Mouse (Mus musculus) myocyte (in vitro differentiated cells): Measurements from ENCODE around the gene Notch2. TPM values are rescaled to one million over a fixed set of nuclear protein-coding genes. Genes with fewer than 3 reads are reported as not detected.

Experiments used
- H3K27me3 ChIP-seq: one replicate; pipeline ENCODE4 v1.6.1; 2011; ENCODE audit not compliant: control insufficient read depth, insufficient read depth, insufficient read length
- H3K36me3 ChIP-seq: one replicate; pipeline ENCODE4 v1.6.1; 2011; ENCODE audit not compliant: control insufficient read depth, insufficient read depth
- H3K4me2 ChIP-seq: one replicate; pipeline ENCODE4 v1.6.1; 2011; ENCODE audit warnings: low read depth, control low read depth
- H3K4me3 ChIP-seq: one replicate; pipeline ENCODE4 v1.5.1; 2011; ENCODE audit warnings: mild to moderate bottlenecking, control low read depth, moderate library complexity
- H3K79me2 ChIP-seq: one replicate; pipeline ENCODE4 v1.6.1; 2011; ENCODE audit not compliant: control insufficient read depth, insufficient read depth
- H3ac ChIP-seq: one replicate; pipeline ENCODE4 v1.6.1; 2011; ENCODE audit not compliant: control insufficient read depth, insufficient read length
- CEBPB ChIP-seq: IDR thresholded peaks from 2 replicates; pipeline ENCODE4 v1.6.1; 2011; ENCODE audit warnings: mild to moderate bottlenecking, moderate library complexity; ENCODE audit not compliant: poor library complexity, insufficient read depth, severe bottlenecking
- E2F4 ChIP-seq: IDR thresholded peaks from one replicate; pipeline ENCODE4 v1.6.1; 2011; ENCODE audit warnings: mild to moderate bottlenecking, control low read depth, moderate library complexity; ENCODE audit not compliant: insufficient read depth
- MAX ChIP-seq: IDR thresholded peaks from one replicate; pipeline ENCODE4 v1.6.1; 2011; ENCODE audit warnings: low read depth, mild to moderate bottlenecking, control low read depth
- MYOD1 ChIP-seq, 3 experiments: IDR thresholded peaks; one replicate each; pipeline ENCODE4 v1.6.1; 2011; ENCODE audit warnings: control low read depth in 2 of 3, low read depth in 2 of 3, mild to moderate bottlenecking in 2 of 3, moderate library complexity in 1 of 3; ENCODE audit not compliant: insufficient read length in 2 of 3, control insufficient read depth in 1 of 3
- MYOG ChIP-seq, 3 experiments: IDR thresholded peaks; one replicate each; pipeline ENCODE4 v1.6.1; 2011; ENCODE audit warnings: control low read depth in 2 of 3, low read depth in 2 of 3, mild to moderate bottlenecking in 2 of 3; ENCODE audit not compliant: insufficient read length in 2 of 3, control insufficient read depth in 1 of 3, insufficient read depth in 1 of 3
- POLR2A ChIP-seq: IDR thresholded peaks from one replicate; pipeline ENCODE4 v1.6.1; 2011; ENCODE audit warnings: low read depth, mild to moderate bottlenecking, control low read depth, moderate library complexity; ENCODE audit not compliant: insufficient read length
- POLR2AphosphoS2 ChIP-seq: IDR thresholded peaks from one replicate; pipeline ENCODE4 v1.6.1; 2011; ENCODE audit warnings: low read depth, control low read depth; ENCODE audit not compliant: insufficient read length
- REST ChIP-seq: IDR thresholded peaks from one replicate; pipeline ENCODE4 v1.6.1; 2011; ENCODE audit warnings: mild to moderate bottlenecking, control low read depth, moderate library complexity; ENCODE audit not compliant: insufficient read depth, insufficient read length
- SRF ChIP-seq: IDR thresholded peaks from one replicate; pipeline ENCODE4 v1.6.1; 2011; ENCODE audit warnings: low read depth; ENCODE audit not compliant: control insufficient read depth, insufficient read length
- TCF12 ChIP-seq: IDR thresholded peaks from one replicate; pipeline ENCODE4 v1.6.1; 2011; ENCODE audit warnings: mild to moderate bottlenecking, control low read depth; ENCODE audit not compliant: poor library complexity, insufficient read depth, severe bottlenecking
- TCF3 ChIP-seq: IDR thresholded peaks from one replicate; pipeline ENCODE4 v1.6.1; 2011; ENCODE audit warnings: low read depth, control low read depth; ENCODE audit not compliant: insufficient read length
- USF1 ChIP-seq: IDR thresholded peaks from one replicate; pipeline ENCODE4 v1.6.1; 2011; ENCODE audit warnings: low read depth, mild to moderate bottlenecking, control low read depth, moderate library complexity
- polyA plus RNA-seq: library from polyadenylated mRNA; unstranded; fragments of >200 nt; fragmentation: generic; extraction: Trizol; gene quantifications from one replicate; pipeline ENCODE4 v1.2.1, GENCODE M21; 2012; ENCODE audit warnings: missing spikeins

Notch2 gene
- polyA plus RNA-seq, 1 experiment = 15.1 TPM

DNA sequence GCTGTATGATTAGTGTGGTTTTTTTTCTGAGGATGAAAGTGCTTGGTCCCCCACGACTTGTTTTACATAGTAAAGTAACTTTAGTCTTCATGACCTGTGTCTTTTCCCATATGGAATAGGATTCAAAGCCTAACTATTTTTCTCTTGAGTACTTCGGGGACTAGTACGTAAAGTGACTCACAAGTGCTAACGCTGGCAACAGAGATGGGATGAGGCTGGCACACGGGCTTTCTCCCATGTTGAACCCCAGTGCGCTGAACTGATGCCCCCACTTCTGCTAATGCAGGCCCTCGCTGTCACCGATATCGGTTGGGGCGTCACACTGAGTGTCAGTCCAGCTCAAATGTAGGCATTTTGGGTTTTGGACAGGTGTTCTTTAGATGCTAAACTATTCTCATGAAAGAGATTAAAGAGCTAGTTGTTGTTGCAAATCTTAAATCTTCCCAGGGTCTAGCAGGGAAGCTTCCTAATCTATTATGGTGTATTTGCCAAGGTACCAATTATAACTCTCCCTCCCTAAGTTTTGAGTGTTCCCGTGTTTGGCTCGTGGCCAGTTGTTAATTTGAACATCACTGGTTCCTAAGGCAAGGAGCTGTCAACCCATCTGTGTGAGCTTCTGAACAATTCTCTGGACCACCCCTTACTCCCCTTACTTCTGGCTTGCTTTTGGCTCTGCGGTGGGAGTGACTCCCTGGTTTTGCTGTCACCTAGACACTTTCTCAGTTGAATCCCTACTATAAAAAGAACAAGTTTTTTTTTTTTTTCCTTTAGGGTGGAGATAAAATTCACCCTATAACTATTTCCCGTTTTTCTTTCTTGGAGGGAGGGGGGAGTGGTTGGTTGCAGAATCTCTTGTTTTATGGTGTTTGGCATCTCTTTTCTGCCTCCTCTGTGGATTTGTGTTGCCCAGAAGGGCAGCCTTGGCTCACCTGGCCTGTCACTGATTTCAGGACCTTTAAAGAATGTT, 2.2 kb downstream of the Notch2 start:
- TF ChIP-seq TCF12 (no peak), TCF3 (no peak), E2F4 (no peak), MYOD1 (IDR thresholded peaks at IDR 0.05; ENCODE audit: control insufficient read depth in 1 of 3, insufficient read length in 2 of 3, low read depth in 2 of 3) (no peak), MAX (no peak), CEBPB (no peak), REST (no peak), POLR2A (no peak), MYOG (IDR thresholded peaks at IDR 0.05; ENCODE audit: control insufficient read depth in 1 of 3, insufficient read depth in 1 of 3, insufficient read length in 2 of 3, low read depth in 2 of 3) (no peak)
- peak overlapping the region; percentile 88 for H3K4me2 ChIP-seq
- H3K27me3 ChIP-seq = no peaks in the 10 kb centered on the region
- peaks cover 68% of the 10 kb centered on the region for H3K79me2 ChIP-seq
- H3ac ChIP-seq = no peak overlapping the region
- H3K4me3 ChIP-seq = peak overlapping the region; percentile 73
- no peaks in the 10 kb centered on the region for H3K36me3 ChIP-seq

DNA sequence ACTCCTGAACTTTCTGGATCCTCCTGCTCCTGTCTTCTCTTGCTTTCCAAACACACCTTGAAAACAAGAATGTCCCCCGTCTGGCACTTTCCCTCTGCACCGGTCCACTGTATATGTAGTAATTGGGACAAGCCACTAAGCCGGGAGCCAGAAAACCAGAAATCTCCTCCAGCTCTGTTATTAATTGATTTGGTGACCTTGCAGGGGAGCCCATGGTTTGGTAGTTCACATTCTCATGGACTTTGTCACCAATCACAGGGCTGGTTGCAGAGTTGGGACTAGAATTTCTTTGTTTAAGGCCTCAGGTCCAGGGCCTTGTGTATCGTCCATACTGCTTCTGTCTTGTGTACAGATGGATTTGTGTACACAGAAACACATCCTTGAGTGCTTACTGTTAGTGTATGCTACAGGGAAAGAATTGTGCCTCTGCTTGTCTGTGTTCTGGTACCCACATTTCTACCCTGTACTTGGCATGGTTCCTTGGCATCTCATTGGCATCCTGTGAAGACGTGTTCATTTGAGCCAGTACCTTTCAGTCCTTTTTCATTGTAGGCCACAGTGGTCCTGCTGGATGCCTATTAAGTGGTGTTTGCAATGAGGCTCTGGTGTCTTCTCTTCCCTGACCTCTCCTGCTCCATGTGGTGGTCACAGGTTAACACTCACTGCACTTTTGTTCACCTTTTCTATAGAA, 3.7 kb downstream of the Notch2 start:
- Histone ChIP-seq H3K4me2 (peak overlapping the region; percentile 88), H3K4me3 (no peak overlapping the region), H3K36me3 (no peaks in the 10 kb centered on the region), H3K27me3 (no peaks in the 10 kb centered on the region), H3ac (no peak overlapping the region), H3K79me2 (peaks cover 84% of the 10 kb centered on the region)
- TF ChIP-seq MYOD1 (IDR thresholded peaks at IDR 0.05; ENCODE audit: control insufficient read depth in 1 of 3, insufficient read length in 2 of 3, low read depth in 2 of 3) (no peak), TCF12 (no peak), SRF (no peak), CEBPB (no peak), REST (no peak), MYOG (IDR thresholded peaks at IDR 0.05; ENCODE audit: control insufficient read depth in 1 of 3, insufficient read depth in 1 of 3, insufficient read length in 2 of 3, low read depth in 2 of 3) (no peak), MAX (no peak), USF1 (no peak), E2F4 (no peak), POLR2AphosphoS2 (no peak), POLR2A (no peak), TCF3 (no peak)

DNA sequence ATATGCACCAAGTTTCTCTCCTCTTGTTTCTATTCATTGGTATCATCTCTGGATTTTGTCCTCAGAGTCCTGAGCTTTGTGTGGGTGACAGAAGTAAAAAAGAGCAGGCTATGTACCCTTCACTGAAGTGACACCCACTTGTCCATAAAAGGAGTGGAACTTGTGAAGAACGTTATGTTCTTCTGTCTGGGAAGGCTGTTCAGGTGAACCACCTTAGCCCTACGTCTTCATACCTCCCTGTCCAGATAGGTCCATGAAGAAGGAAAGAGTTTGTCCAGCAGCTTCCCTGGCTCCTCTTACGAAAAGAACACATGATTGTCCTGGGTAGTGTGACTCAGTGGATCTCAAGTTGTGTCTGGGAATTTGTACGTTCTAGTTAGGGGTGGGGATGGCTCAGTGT, 4.9 kb downstream of the Notch2 start:
- TF ChIP-seq TCF3 (no peak), CEBPB (no peak), USF1 (no peak), SRF (no peak), E2F4 (no peak), MAX (no peak), POLR2A (no peak), REST (no peak), TCF12 (no peak), POLR2AphosphoS2 (no peak), MYOD1 (IDR thresholded peaks at IDR 0.05; ENCODE audit: control insufficient read depth in 1 of 3, insufficient read length in 2 of 3, low read depth in 2 of 3) (no peak), MYOG (IDR thresholded peaks at IDR 0.05; ENCODE audit: control insufficient read depth in 1 of 3, insufficient read depth in 1 of 3, insufficient read length in 2 of 3, low read depth in 2 of 3) (no peak)
- Histone ChIP-seq H3K27me3 (no peaks in the 10 kb centered on the region), H3ac (no peak overlapping the region), H3K4me3 (no peak overlapping the region), H3K36me3 (no peaks in the 10 kb centered on the region), H3K4me2 (no peak overlapping the region), H3K79me2 (peaks cover 95% of the 10 kb centered on the region)

DNA sequence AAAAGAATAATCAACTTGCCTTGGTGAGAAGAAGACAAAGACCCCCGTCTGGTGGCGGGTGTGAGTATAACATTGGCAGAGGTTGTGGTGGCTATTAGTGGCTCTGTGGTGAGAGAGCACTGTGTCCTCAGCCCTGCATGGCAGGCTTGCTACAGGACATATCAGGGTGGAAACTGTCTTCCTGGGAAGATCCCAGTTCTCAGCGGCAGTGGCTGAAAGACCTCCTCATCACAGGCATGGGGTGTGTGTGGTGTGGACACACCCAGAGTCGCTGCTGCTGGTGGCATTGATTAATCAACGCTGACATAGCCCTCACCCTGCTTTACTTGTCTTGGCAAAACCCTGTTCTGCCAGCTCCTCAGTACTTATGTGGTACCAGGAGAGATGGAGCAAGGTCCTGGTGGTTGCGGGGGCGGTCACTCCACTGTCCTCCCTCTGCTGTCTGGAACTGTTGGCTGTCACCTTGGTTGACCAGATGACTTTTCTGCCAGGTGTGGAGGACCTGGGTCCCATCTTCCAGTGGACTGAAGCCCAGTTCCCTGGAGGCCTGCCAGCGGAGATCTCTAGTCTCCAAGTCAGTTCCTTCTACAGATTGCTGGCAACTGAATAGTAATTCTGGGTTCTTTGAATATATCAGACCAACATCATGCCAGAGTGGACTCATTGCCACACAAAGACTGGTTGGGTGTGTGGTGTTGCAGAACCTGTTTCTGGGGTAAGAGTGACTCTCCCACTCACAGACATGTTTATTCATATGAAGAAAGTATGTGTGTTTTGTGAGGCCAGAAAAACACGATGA, 7.3 kb downstream of the Notch2 start:
- Histone ChIP-seq H3K36me3 (no peaks in the 10 kb centered on the region), H3K79me2 (peaks cover 94% of the 10 kb centered on the region), H3K4me2 (no peak overlapping the region), H3K4me3 (no peak overlapping the region), H3ac (no peak overlapping the region), H3K27me3 (no peaks in the 10 kb centered on the region)
- TF ChIP-seq MYOD1 (IDR thresholded peaks at IDR 0.05; ENCODE audit: control insufficient read depth in 1 of 3, insufficient read length in 2 of 3, low read depth in 2 of 3) (no peak), POLR2AphosphoS2 (no peak), TCF12 (no peak), E2F4 (no peak), MYOG (IDR thresholded peaks at IDR 0.05; ENCODE audit: control insufficient read depth in 1 of 3, insufficient read depth in 1 of 3, insufficient read length in 2 of 3, low read depth in 2 of 3) (no peak), SRF (no peak), MAX (no peak), TCF3 (no peak), USF1 (no peak), CEBPB (no peak), POLR2A (no peak), REST (no peak)
